Mouse (Mus musculus) forebrain, postnatal 0 days (tissue): ENCODE measurements around the gene Xrn1. TPM values are rescaled to one million over a fixed set of nuclear protein-coding genes. Genes with fewer than 3 reads are reported as not detected.
A peak's percentile ranks its signal among the peaks of the same experiment; 100 is the strongest.

Experiments
- ATAC-seq: fragments of 200-750 bp; cut with Nextera tagmentation; 2 replicates; pipeline ENCODE4 v1.8.0; 2017; ENCODE audit warnings: mild to moderate bottlenecking, moderate library complexity
- DNase-seq: peaks from one replicate; pipeline ENCODE4 v3.0.0-alpha.2; 2015
- H3K27ac ChIP-seq: fragments of 300-500 bp; sonication (generic); 2 replicates; pipeline ENCODE4 v1.5.1; 2014; ENCODE audit warnings: low read depth, mild to moderate bottlenecking, antibody characterized with exemption, low read length, moderate library complexity, mixed read lengths
- H3K27me3 ChIP-seq: fragments of 300-500 bp; sonication (generic); 2 replicates; pipeline ENCODE4 v1.6.1; 2014; ENCODE audit warnings: mild to moderate bottlenecking, low read length, mixed read lengths; ENCODE audit not compliant: insufficient read depth
- H3K36me3 ChIP-seq: fragments of 300-500 bp; sonication (generic); 2 replicates; pipeline ENCODE4 v1.6.1; 2014; ENCODE audit warnings: mild to moderate bottlenecking, moderate library complexity; ENCODE audit not compliant: insufficient read depth
- H3K4me1 ChIP-seq: fragments of 300-500 bp; sonication (generic); 2 replicates; pipeline ENCODE4 v1.6.1; 2014; ENCODE audit warnings: antibody characterized with exemption; ENCODE audit not compliant: insufficient read depth
- H3K4me2 ChIP-seq: fragments of 300-500 bp; sonication (generic); 2 replicates; pipeline ENCODE4 v1.6.1; 2014; ENCODE audit warnings: low read depth, mild to moderate bottlenecking, moderate library complexity
- H3K4me3 ChIP-seq: fragments of 300-500 bp; sonication (generic); 2 replicates; pipeline ENCODE4 v1.5.1; 2014; ENCODE audit warnings: low read depth, low read length, mixed read lengths
- H3K9ac ChIP-seq: fragments of 300-500 bp; sonication (generic); 2 replicates; pipeline ENCODE4 v1.6.1; 2014; ENCODE audit warnings: mild to moderate bottlenecking
- H3K9me3 ChIP-seq: fragments of 300-500 bp; sonication (generic); 2 replicates; pipeline ENCODE4 v1.6.1; 2016; ENCODE audit warnings: low read length
- CTCF ChIP-seq: sonication (generic); IDR thresholded peaks from 2 replicates; pipeline ENCODE4 v1.5.1; 2016; ENCODE audit warnings: antibody characterized with exemption, control low read depth, low read depth
- WGBS: fragments of 180-500 bp; shearing (Covaris S2); extraction: QIAGEN DNeasy Blood & Tissue Kit; methylation state at CpG from one replicate; pipeline ENCODE4 v1.1.7; 2014; 5-methylcytosine and 5-hydroxymethylcytosine counted together
- polyA plus RNA-seq: library from polyadenylated mRNA; unstranded; fragments of >200 nt; fragmentation: Nextera tagmentation; extraction: Ambion mirVana; gene quantifications from 2 replicates; pipeline ENCODE4 v1.2.1, GENCODE M21; 2015
- total RNA-seq: library from RNA; depleted of rRNA; stranded (reverse); fragments of >200 nt; gene quantifications from 2 replicates; pipeline ENCODE4 v1.2.3, GENCODE M21; 2014

Gene Xrn1
- total and polyA plus RNA-seq, 2 experiments from 2014 or later, result 12.6 to 23.7 TPM

GRCm38 (mm10) chr9:96010664-96011063, 56.1 kb downstream of the Xrn1 start:
- H3K36me3 ChIP-seq, result peaks cover 51% of the 10 kb centered on the region
- no peak overlapping the region for H3K9ac ChIP-seq
- no peak for TF ChIP-seq CTCF
- no peak overlapping the region for H3K27ac ChIP-seq
- H3K27me3 ChIP-seq, result no peaks in the 10 kb centered on the region
- H3K4me1 ChIP-seq, result no peaks in the 10 kb centered on the region
- H3K9me3 ChIP-seq, result no peaks in the 10 kb centered on the region
- H3K4me2 ChIP-seq, result no peak overlapping the region
- DNase-seq, result no peak
- 96% methylated on average over 7 of the region's 7 CpGs for WGBS
- no peak overlapping the region for H3K4me3 ChIP-seq
- ATAC-seq, result no peak

GRCm38 (mm10) chr9:96023921-96024320, 69.4 kb downstream of the Xrn1 start:
- Histone ChIP-seq H3K9me3 (no peaks in the 10 kb centered on the region), H3K36me3 (peaks cover 58% of the 10 kb centered on the region), H3K27ac (no peak overlapping the region), H3K4me1 (no peaks in the 10 kb centered on the region), H3K4me2 (no peak overlapping the region), H3K4me3 (no peak overlapping the region), H3K27me3 (no peaks in the 10 kb centered on the region), H3K9ac (no peak overlapping the region)
- ATAC-seq, result no peak
- no peak for TF ChIP-seq CTCF
- no peak for DNase-seq
- WGBS, result 94% methylated on average over 3 of the region's 3 CpGs

- no peak for TF ChIP-seq CTCF
Observed at GRCm38 (mm10) chr9:96027913-96028312, 73.4 kb downstream of the Xrn1 start.

GRCm38 (mm10) chr9:96028818-96029217, 74.3 kb downstream of the Xrn1 start:
- Histone ChIP-seq H3K4me3 (no peak overlapping the region), H3K36me3 (peaks cover 69% of the 10 kb centered on the region), H3K27ac (no peak overlapping the region), H3K27me3 (no peaks in the 10 kb centered on the region), H3K9ac (no peak overlapping the region), H3K4me2 (no peak overlapping the region), H3K4me1 (no peaks in the 10 kb centered on the region), H3K9me3 (no peaks in the 10 kb centered on the region)
- TF ChIP-seq CTCF, result peak; percentile 69
- ATAC-seq (no peak), DNase-seq (peak; percentile 44)
- WGBS, result 41% methylated on average over 1 of the region's 1 CpGs

More at GRCm38 (mm10) chr9:96027913-96028312, 73.4 kb downstream of the Xrn1 start:
- Histone ChIP-seq H3K9ac (no peak overlapping the region), H3K4me3 (no peak overlapping the region), H3K27me3 (no peaks in the 10 kb centered on the region), H3K4me2 (no peak overlapping the region), H3K27ac (no peak overlapping the region), H3K4me1 (no peaks in the 10 kb centered on the region), H3K9me3 (no peaks in the 10 kb centered on the region), H3K36me3 (peaks cover 72% of the 10 kb centered on the region)
- 24% methylated on average over 3 of the region's 3 CpGs for WGBS
- DNase-seq (no peak), ATAC-seq (no peak)

- H3K4me3 ChIP-seq, result no peak overlapping the region
- no peaks in the 10 kb centered on the region for H3K9me3 ChIP-seq
- no peaks in the 10 kb centered on the region for H3K27me3 ChIP-seq
- H3K27ac ChIP-seq, result no peak overlapping the region
- DNase-seq (no peak), ATAC-seq (no peak)
- 98% methylated on average over 5 of the region's 5 CpGs for WGBS
- H3K4me1 ChIP-seq, result no peaks in the 10 kb centered on the region
- no peak for TF ChIP-seq CTCF
- no peak overlapping the region for H3K4me2 ChIP-seq
- peaks cover 66% of the 10 kb centered on the region for H3K36me3 ChIP-seq
- H3K9ac ChIP-seq, result no peak overlapping the region
Observed at GRCm38 (mm10) chr9:96029886-96030285, 75.3 kb downstream of the Xrn1 start.

- H3K4me3 ChIP-seq, result no peak overlapping the region
- ATAC-seq (no peak), DNase-seq (no peak)
- no peak overlapping the region for H3K4me2 ChIP-seq
- no peak overlapping the region for H3K9ac ChIP-seq
- TF ChIP-seq CTCF, result no peak
- peaks cover 45% of the 10 kb centered on the region for H3K36me3 ChIP-seq
- H3K9me3 ChIP-seq, result no peaks in the 10 kb centered on the region
- no peaks in the 10 kb centered on the region for H3K27me3 ChIP-seq
- WGBS, result 89% methylated on average over 3 of the region's 3 CpGs
- H3K27ac ChIP-seq, result no peak overlapping the region
- H3K4me1 ChIP-seq, result no peaks in the 10 kb centered on the region
Observed at GRCm38 (mm10) chr9:96035371-96036086, 81.0 kb downstream of the Xrn1 start.

- Histone ChIP-seq H3K4me1 (no peaks in the 10 kb centered on the region), H3K36me3 (peaks cover 65% of the 10 kb centered on the region), H3K27me3 (no peaks in the 10 kb centered on the region), H3K4me3 (no peak overlapping the region), H3K9me3 (no peaks in the 10 kb centered on the region), H3K27ac (no peak overlapping the region), H3K4me2 (no peak overlapping the region), H3K9ac (no peak overlapping the region)
- ATAC-seq (no peak), DNase-seq (no peak)
- no peak for TF ChIP-seq CTCF
- 93% methylated on average over 3 of the region's 3 CpGs for WGBS
Observed at GRCm38 (mm10) chr9:96044214-96044613, 89.7 kb downstream of the Xrn1 start.
